ENCODE assay signal across 16 mouse cellular contexts in genomic region chr11:8469537-8469936, GRCm38 (mm10).
DNase-seq lines count a peak whose midpoint lies in the region; ATAC-seq lines count a peak whose summit lies in the region.
"Had no signal": no experiment of that assay in that cellular context is flagged by ENCODE, and none has a peak within 500 bp of the region (broad histone marks: within the 10 kb centered on the region; RNA-seq: fewer than 3 reads in every experiment).

No protein-coding gene starts in this region.

- WGBS in heart, embryonic 14.5 days: 26% methylated on average over 9 of the region's 9 CpGs
- 54% methylated on average over 9 of the region's 9 CpGs for WGBS in embryonic facial prominence, embryonic 14.5 days
- 52% methylated on average over 9 of the region's 9 CpGs for WGBS in kidney, embryonic 16.5 days
- WGBS in lung, embryonic 16.5 days: 25% methylated on average over 9 of the region's 9 CpGs

- H3K9me3 ChIP-seq in heart, embryonic 14.5 days (ENCODE audit: control insufficient read depth, low read length): no peaks in the 10 kb centered on the region
- H3K9me3 ChIP-seq in embryonic facial prominence, embryonic 14.5 days (ENCODE audit: control insufficient read depth, low read length): no peaks in the 10 kb centered on the region
- H3K9me3 ChIP-seq in kidney, embryonic 16.5 days (ENCODE audit: low read length): no peaks in the 10 kb centered on the region
- H3K9me3 ChIP-seq in lung, embryonic 16.5 days (ENCODE audit: control insufficient read depth, low read length): no peaks in the 10 kb centered on the region
- H3K9me3 ChIP-seq: hindbrain, embryonic 10.5 days; neural tube, embryonic 12.5 days had no signal

- H3K4me2 ChIP-seq in heart, embryonic 14.5 days (ENCODE audit: low read length): peak overlapping the region; percentile 87
- peak overlapping the region; percentile 87; the same call in 1 of the 2 replicates for H3K4me2 ChIP-seq in embryonic facial prominence, embryonic 14.5 days (ENCODE audit: low read depth, low read length)
- peak overlapping the region; percentile 89; the same call in 1 of the 2 replicates for H3K4me2 ChIP-seq in kidney, embryonic 16.5 days (replicated peaks; ENCODE audit: low read depth, low read length)
- peak overlapping the region; percentile 77 for H3K4me2 ChIP-seq in lung, embryonic 16.5 days (ENCODE audit: low read depth, low read length)

- H3K4me1 ChIP-seq in heart, embryonic 14.5 days (ENCODE audit: control insufficient read depth in 2 of 2, insufficient read depth in 2 of 2, low read length in 2 of 2): peaks cover 34 to 36% of the 10 kb centered on the region in 2 experiments
- peaks cover 37% of the 10 kb centered on the region for H3K4me1 ChIP-seq in embryonic facial prominence, embryonic 14.5 days (ENCODE audit: control insufficient read depth, insufficient read depth, low read length)
- peaks cover 45% of the 10 kb centered on the region for H3K4me1 ChIP-seq in kidney, embryonic 16.5 days (ENCODE audit: insufficient read depth, low read length)
- H3K4me1 ChIP-seq in lung, embryonic 16.5 days (replicated peaks; ENCODE audit: control insufficient read depth, insufficient read depth, low read length): peaks cover 66% of the 10 kb centered on the region

- no peak for ATAC-seq in heart, embryonic 14.5 days (ENCODE audit: insufficient number of reproducible peaks, insufficient read depth, low FRiP score, low read depth)
- ATAC-seq in embryonic facial prominence, embryonic 14.5 days (ENCODE audit: low read depth): no peak
- no peak for ATAC-seq in kidney, embryonic 16.5 days (ENCODE audit: low FRiP score, low TSS enrichment)
- ATAC-seq in lung, embryonic 16.5 days (ENCODE audit: low read depth): no peak
- ATAC-seq: CD4-positive, CD25-positive, alpha-beta regulatory T cell, adult 4 months had no signal

- peak overlapping the region; percentile 22 for H3K9ac ChIP-seq in heart, embryonic 14.5 days (ENCODE audit: low read length)
- no peak overlapping the region for H3K9ac ChIP-seq in embryonic facial prominence, embryonic 14.5 days (ENCODE audit: low read depth, low read length)
- peak overlapping the region; percentile 79 for H3K9ac ChIP-seq in kidney, embryonic 16.5 days (replicated peaks; ENCODE audit: low read length)
- peak overlapping the region; percentile 84 for H3K9ac ChIP-seq in lung, embryonic 16.5 days (ENCODE audit: low read length)

- H3K27ac ChIP-seq in heart, embryonic 14.5 days (replicated peaks in 1 of 2; ENCODE audit: control insufficient read depth in 1 of 2, insufficient read depth in 1 of 2, low read depth in 2 of 2, low read length in 2 of 2): peak overlapping the region; percentile 93 to 95
- peak overlapping the region; percentile 96 for H3K27ac ChIP-seq in embryonic facial prominence, embryonic 14.5 days (replicated peaks; ENCODE audit: low read depth, low read length)
- peak overlapping the region; percentile 95 for H3K27ac ChIP-seq in kidney, embryonic 16.5 days (ENCODE audit: low read length)
- H3K27ac ChIP-seq in lung, embryonic 16.5 days (ENCODE audit: low read length): peak overlapping the region; percentile 98
- H3K27ac ChIP-seq: neural tube, embryonic 12.5 days had no signal

- H3K27me3 ChIP-seq in heart, embryonic 14.5 days (ENCODE audit: control insufficient read depth, insufficient read depth, low read length): no peaks in the 10 kb centered on the region
- H3K27me3 ChIP-seq in embryonic facial prominence, embryonic 14.5 days (replicated peaks; ENCODE audit: control insufficient read depth, insufficient read depth, low read length): no peaks in the 10 kb centered on the region
- no peaks in the 10 kb centered on the region for H3K27me3 ChIP-seq in kidney, embryonic 16.5 days (ENCODE audit: insufficient read depth, low read length)
- no peaks in the 10 kb centered on the region for H3K27me3 ChIP-seq in lung, embryonic 16.5 days (ENCODE audit: control insufficient read depth, insufficient read depth, low read depth, low read length)
- H3K27me3 ChIP-seq: neural tube, embryonic 12.5 days had no signal

- DNase-seq in heart, postnatal 14 days: no peak
- DNase-seq in embryonic facial prominence, embryonic 14.5 days (ENCODE audit: low spot score): no peak
- DNase-seq in cerebellum, adult 8-10 months: no peak
- DNase-seq in embryo, embryonic 10 days (ENCODE audit: low spot score): no peak
- no peak for DNase-seq in layer of hippocampus, adult 11-12 months (ENCODE audit: low spot score)
- DNase-seq: embryo, embryonic 11 days; forebrain, postnatal 0 days; layer of hippocampus, postnatal 36 days; right cerebral cortex, postnatal 25 days; thymus, postnatal 36 days had no signal

- H3K4me3 ChIP-seq in heart, embryonic 14.5 days (ENCODE audit: control insufficient read depth in 1 of 2, insufficient read depth in 1 of 2, low read depth in 1 of 2, low read length in 2 of 2): no peak overlapping the region
- H3K4me3 ChIP-seq in embryonic facial prominence, embryonic 14.5 days (ENCODE audit: low read depth, low read length): no peak overlapping the region
- no peak overlapping the region for H3K4me3 ChIP-seq in kidney, embryonic 16.5 days (ENCODE audit: low read length)
- H3K4me3 ChIP-seq in lung, embryonic 16.5 days (ENCODE audit: low read length): no peak overlapping the region

- intact Hi-C loops in heart, postnatal 14 days (cut with DNase I): no loop called here

- H3K36me3 ChIP-seq in heart, embryonic 14.5 days (ENCODE audit: control insufficient read depth, insufficient read depth, low read length): no peaks in the 10 kb centered on the region
- H3K36me3 ChIP-seq in embryonic facial prominence, embryonic 14.5 days (ENCODE audit: control insufficient read depth, insufficient read depth, low read length): 0 out of 2 replicates have a peak, but pooled peaks cover 2% of the 10 kb centered on the region
- no peaks in the 10 kb centered on the region for H3K36me3 ChIP-seq in kidney, embryonic 16.5 days (ENCODE audit: insufficient read depth, low read length)
- H3K36me3 ChIP-seq in lung, embryonic 16.5 days (ENCODE audit: control insufficient read depth, insufficient read depth, low read length): no peaks in the 10 kb centered on the region
- H3K36me3 ChIP-seq: hindbrain, embryonic 10.5 days; neural tube, embryonic 12.5 days had no signal
